Mouse (Mus musculus): ENCODE results near the gene Eya2. TPM values are rescaled to one million over a fixed set of nuclear protein-coding genes. Genes with fewer than 3 reads are reported as not detected.
"Not testable (repeated sequence)": the region's sequence is repeated elsewhere in the genome, so short reads cannot be mapped to it uniquely, and the experiment has no call there.

Gene Eya2
- total RNA-seq, 2 experiments from 2014 or later: 1.3 to 3.8 TPM

- no peak for DNase-seq
Measured at GRCm38 (mm10) chr2:165782324-165782723, 187.5 kb downstream of the Eya2 start.

GRCm38 (mm10) chr2:165785312-165786036 lies 190.6 kb downstream of the Eya2 start:
- DNase-seq: no peak

GRCm38 (mm10) chr2:165786467-165786866 lies 191.6 kb downstream of the Eya2 start:
- no peak for DNase-seq

DNA sequence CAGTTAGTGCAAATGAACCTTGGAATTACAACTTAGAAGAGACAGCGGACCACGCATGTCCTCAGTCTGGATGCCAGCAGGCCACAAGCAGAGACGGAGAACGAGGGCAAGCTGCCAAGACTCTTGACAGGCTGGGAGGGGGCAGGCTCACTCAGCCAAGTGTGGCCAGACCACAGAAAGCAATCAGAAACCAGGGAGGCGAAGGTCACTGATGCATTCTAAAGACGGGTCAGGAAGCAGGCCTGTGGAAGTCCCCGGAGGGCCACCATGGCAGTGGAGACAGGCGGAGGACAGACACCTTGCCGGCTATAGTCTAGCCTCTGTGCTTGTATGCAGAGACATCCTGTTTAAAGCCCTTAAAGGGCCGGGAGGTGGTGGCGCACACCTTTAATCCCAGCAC lies 193.2 kb downstream of the Eya2 start:
- DNase-seq: peak; percentile 46

GRCm38 (mm10) chr2:165788796-165789195 lies 194.0 kb downstream of the Eya2 start:
- DNase-seq: no peak

DNA sequence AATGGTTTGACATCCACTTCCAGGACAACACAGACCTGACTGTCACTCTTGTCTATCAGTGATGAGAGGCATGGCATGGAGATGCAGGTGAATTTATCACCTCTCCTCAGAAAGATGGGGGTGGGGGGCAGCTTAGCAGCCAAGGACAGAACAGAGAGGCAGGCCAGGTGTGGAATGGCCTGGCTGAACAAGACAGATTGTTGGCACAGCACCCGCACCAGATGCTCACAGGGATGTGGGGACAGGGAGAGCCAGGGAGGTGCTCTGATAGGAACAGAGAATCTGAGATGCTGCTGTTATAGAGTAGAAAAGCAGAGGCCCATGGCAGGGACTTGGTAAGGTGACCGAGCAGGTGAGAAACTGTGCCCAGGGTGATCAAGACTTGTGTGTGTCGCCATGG lies 194.8 kb downstream of the Eya2 start:
- no peak for DNase-seq

DNA sequence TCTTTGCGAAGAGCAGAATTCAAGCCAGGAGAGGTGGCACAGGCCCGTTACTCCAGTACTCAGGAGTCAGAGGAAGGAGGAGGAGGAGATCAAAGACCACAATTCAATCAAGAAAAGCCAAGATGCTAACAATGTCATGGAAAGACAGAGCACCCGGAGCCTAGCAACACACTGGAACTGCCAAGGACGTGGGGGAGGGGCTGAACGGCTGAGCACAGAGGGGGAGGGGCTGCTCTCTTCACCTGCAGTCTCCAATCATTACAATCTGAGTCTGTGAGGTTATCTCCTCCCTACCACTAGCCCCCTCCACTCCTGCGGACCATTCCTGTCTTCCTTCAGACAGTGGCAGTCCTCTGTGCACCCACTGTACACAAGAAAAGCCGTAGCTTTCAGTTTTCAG lies 196.2 kb downstream of the Eya2 start:
- DNase-seq: no peak

GRCm38 (mm10) chr2:165791657-165792056 lies 196.8 kb downstream of the Eya2 start:
- DNase-seq: no peak

DNA sequence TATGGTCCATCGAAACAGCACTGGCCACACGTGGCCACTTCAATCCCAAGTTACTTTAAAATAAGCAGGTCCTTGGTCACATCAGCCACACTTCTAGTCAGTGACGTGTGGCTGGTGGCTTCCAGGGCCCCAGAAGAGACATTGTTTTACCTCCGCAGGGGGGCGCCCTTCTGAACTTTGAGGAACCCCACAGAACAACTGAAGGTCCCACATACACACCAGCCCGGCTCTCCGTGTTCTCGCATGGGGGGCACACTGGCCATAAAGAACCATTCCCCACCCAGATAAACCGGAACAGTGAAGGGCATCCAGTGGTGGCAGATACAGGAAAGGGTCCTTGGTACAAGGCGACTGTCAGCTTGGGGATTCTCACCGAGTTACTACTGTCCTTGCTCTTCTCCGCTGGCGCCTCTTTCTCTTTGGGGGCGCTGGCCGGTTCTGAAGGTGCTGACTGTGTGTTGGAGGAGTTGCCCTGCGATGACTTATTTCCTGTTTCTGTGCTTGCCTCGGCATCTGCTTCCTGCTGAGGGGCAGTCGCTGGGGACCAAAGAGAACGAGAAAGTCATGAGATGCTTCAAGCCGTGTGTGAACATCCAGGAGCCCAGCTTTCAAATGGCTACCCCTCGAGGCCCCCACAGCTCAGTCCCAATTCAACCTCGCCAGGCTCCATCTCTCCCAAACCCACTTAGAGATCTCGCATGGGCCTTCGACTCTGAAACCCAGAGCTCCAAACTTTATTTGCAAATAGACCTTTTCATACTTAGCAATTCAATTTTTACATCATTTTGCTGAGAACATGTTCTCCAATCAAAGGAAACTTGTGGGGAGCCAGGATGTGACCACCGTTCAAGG lies 197.8 kb downstream of the Eya2 start:
- no peak for DNase-seq

DNA sequence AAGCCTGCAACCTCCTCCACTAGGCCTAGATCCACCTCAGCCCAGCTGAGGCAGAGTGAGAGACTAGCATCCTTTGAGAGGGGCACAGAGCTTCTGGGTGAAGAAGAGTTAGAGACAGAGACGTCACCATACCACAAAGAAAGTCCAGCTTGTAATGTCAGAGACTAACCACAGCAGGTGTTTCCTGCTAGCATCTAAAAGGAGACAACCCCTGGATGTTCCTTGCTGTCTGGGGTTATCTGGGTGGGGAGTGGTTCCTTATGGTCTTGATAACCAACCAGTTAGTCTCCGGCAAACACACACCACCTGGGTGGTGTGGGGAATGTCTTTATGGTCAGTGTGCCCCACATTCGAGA lies 198.4 kb downstream of the Eya2 start:
- DNase-seq: no peak

- DNase-seq: no peak
Measured at GRCm38 (mm10) chr2:165797876-165798275, 203.0 kb downstream of the Eya2 start.

DNA sequence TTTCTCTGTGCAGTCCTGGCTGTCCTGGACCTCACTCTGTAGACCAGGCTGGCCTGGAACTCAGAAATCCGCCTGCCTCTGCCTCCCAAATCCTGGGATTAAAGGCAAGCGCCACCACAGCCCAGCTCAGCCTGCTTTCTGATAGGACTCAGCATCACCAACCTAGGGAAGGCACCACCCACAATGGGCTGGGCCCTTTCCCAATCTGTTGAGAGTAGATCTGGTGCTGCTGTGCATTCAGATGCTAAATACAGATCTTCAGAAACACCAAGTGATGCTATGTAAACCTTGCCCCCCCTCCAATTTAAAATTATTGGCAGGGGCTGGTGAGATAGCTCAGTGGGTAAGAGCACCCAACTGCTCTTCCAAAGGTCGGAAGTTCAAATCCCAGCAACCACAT lies 205.3 kb downstream of the Eya2 start:
- not testable (repeated sequence) for DNase-seq

DNA sequence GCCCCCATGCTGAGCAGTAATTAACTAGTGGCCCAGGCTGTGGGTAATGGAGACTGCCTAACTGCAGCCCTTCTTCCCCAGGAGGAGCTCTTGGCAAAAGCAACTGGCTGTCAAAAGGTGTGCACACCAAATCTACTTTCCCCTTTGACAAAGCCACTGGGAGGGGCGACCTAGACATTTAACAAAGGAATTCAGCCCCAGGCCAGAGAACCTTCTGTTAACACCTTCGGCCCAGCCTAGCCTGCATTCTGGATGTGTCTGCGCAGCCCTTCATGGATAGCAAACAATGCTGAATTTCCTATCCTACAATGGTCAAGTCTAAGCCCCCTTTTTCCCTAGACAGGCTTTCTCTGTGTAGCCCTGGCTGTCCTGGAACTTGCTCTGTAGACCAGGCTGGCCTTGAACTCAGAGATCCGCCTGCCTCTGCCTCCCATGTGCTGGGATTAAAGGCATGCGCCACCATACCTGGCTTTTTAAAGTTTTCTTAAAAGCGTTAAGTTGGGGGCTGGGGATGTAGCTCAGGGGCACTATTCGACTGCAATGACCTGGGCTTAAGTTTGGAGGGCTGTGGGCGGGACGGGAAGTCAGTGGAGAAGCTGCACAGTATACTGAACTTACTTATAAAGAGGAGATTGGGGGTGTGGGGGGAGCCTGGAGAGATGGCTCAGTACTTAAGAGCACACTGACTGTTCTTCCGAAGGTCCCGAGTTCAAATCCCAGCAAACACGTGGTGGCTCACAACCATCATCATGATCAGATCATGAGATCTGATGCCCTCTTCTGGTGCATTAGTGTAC lies 213.5 kb downstream of the Eya2 start:
- DNase-seq: no peak

DNA sequence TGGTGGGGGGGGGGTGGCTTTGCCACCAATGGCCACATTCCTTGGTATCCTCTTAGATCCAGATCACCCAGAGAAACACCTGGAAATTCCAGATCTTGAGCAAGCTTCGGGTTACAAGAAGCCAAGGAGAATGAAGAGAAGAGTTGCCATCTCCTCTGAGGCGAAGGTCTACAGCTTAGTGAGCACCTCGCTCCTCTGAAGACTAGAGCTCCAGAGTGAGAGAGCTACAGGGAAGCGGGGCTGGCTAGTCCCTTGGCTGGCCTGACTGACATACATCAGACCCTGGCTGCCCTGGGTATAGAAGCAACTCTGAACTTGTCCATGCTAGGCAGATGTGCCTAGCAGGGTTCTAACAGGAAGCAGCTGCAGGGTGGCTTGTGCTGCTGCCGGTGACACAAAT lies 214.3 kb downstream of the Eya2 start:
- DNase-seq: no peak

GRCm38 (mm10) chr2:165809901-165810477 lies 215.2 kb downstream of the Eya2 start:
- no peak for DNase-seq

- DNase-seq: no peak
Measured at GRCm38 (mm10) chr2:165811536-165811935, 216.7 kb downstream of the Eya2 start.

- DNase-seq: no peak
Measured at GRCm38 (mm10) chr2:165812889-165813288, 218.1 kb downstream of the Eya2 start.

- DNase-seq: no peak
Measured at GRCm38 (mm10) chr2:165815103-165815880, 220.5 kb downstream of the Eya2 start.

- DNase-seq: no peak
Measured at GRCm38 (mm10) chr2:165817437-165817836, 222.6 kb downstream of the Eya2 start.

- no peak for DNase-seq
Measured at GRCm38 (mm10) chr2:165818570-165818969, 223.7 kb downstream of the Eya2 start.

Data from gastrocnemius, postnatal 25 days (tissue).